Mouse (Mus musculus): ENCODE measurements around the gene Fbxw2.
A peak's percentile ranks its signal among the peaks of the same experiment; 100 is the strongest.
"Not testable (repeated sequence)": the region's sequence is repeated elsewhere in the genome, so short reads cannot be mapped to it uniquely, and the experiment has no call there.

The Fbxw2 gene

GRCm38 (mm10) chr2:34772252-34773235, 53.6 kb downstream of the Fbxw2 start:
- no peak for DNase-seq

DNA sequence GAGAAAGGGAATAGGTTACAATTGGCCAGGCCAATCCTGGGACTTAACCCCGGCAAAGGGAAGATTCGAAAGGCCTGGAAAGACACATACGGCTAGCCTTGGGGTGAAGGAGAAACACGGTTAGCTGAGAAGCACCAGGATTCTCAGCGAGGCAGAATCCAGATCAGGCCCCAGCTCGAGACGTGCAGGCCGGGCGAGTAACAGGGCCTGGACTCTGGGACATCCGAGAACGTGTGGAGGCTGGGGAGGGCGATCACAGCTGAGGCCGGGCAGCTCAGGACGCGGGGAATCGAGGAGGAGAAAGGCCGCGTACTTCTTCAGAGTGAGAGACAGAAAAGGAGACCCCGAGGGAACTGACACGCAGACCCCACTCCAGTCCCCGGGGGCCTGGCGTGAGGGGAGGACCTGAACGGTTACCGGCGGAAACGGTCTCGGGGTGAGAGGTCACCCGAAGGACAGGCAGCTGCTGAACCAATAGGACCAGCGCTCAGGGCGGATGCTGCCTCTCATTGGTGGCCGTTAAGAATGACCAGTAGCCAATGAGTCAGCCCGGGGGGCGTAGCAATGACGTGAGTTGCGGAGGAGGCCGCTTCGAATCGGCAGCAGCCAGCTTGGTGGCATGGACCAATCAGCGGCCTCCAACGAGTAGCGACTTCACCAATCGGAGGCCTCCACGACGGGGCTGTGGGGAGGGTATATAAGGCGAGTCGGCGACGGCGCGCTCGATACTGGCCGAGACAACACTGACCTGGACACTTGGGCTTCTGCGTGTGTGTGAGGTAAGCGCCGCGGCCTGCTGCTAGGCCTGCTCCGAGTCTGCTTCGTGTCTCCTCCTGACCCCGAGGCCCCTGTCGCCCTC, 54.5 kb downstream of the Fbxw2 start, which contains the start of gene Hspa5:
TSS of gene Hspa5 (plus strand) at position 603 of the 859 bp plus-strand sequence.
- peak; percentile 97 for DNase-seq

DNA sequence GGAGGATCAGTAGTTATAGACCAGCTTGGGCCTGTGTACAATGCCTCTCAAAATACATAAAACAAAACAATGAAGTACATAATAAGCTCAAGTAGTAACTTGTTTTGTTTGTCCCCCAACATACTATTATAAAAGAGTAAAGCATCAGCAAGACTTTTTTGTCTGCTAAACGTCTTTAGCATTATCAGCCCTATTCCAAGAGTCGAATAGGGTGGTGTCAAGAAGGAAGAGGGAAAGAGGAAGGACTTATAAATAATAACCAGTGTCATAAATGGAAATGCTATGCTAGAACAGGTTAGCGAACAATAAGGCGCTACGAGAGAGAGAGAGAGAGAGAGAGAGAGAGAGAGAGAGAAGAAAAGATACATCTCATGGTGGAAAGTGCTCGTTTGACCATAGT, 55.2 kb downstream of the Fbxw2 start:
- no peak for DNase-seq

GRCm38 (mm10) chr2:34770049-34770448, 56.1 kb downstream of the Fbxw2 start:
- no peak for DNase-seq

- DNase-seq: no peak
These were observed 61.3 kb downstream of the Fbxw2 start for GRCm38 (mm10) chr2:34764801-34765200.

DNA sequence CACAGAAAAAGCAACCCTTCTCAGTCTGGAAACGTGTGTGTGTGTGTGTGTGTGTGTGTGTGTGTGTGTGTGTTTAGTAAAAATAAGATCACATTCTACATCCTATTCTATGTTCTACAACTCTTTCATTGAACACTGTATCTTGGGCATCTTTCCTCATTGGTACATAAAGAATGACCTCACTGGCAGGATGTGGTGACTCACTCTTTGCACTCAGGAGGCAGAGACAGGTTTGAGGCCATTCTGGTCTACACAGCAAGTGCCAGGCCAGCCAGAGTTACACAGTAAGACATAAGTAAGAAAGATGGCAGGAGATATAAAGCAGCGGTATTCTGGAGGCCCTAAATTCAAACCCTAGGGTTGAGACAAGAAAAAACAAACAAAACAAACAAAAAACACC, 63.2 kb downstream of the Fbxw2 start:
- DNase-seq: no peak

DNA sequence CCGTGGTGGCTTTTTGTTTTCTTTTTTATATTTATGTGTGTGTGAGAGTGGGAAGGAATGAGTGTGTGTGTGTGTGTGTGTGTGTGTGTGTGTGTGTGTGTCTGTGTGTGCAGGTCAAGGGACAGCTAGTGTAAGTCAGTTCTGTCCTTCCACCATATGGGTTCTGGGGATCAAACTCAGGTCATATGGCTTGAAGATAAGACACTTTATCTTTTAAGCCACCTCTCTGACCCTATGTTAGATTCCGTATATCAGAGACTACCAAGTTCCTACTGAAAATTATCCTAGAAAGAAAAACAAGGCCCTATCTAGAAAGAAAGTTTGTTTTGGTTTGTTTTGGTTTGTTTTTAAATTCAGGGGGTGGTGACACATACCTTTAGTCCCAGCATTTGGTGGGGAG, 63.9 kb downstream of the Fbxw2 start:
- no peak for DNase-seq

DNA sequence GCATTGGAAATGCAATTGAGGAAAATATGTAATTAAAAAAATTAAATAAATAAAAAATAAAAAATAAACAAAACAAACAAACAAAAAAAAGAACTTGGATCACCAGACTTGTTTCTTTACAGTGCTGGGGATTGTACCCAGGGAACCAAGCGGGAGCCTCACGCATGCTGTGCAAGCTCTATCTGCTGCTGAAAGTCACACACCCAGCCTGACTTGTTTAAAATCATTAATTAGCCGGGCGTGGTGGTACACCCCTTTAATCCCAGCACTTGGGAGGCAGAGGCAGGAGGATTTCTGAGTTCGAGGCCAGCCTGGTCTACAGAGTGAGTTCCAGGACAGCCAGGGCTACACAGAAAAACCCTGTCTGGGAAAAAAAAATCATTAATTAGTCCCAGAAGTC, 64.8 kb downstream of the Fbxw2 start:
- not testable (repeated sequence) for DNase-seq

GRCm38 (mm10) chr2:34757341-34757740, 68.8 kb downstream of the Fbxw2 start:
- no peak for DNase-seq

- peak; percentile 47 for DNase-seq
These were observed 71.4 kb downstream of the Fbxw2 start, which contains the start of gene Gapvd1 for GRCm38 (mm10) chr2:34754551-34755358. Gene Gapvd1 (minus strand): TSS chr2:34755232.
